Mouse (Mus musculus): Measurements from ENCODE around the gene Stmn3. TPM values are rescaled to one million over a fixed set of nuclear protein-coding genes. Genes with fewer than 3 reads are reported as not detected.

Stmn3 gene
- not detected in 4 replicates for total RNA-seq (2023; ENCODE audit: inconsistent age)

DNA sequence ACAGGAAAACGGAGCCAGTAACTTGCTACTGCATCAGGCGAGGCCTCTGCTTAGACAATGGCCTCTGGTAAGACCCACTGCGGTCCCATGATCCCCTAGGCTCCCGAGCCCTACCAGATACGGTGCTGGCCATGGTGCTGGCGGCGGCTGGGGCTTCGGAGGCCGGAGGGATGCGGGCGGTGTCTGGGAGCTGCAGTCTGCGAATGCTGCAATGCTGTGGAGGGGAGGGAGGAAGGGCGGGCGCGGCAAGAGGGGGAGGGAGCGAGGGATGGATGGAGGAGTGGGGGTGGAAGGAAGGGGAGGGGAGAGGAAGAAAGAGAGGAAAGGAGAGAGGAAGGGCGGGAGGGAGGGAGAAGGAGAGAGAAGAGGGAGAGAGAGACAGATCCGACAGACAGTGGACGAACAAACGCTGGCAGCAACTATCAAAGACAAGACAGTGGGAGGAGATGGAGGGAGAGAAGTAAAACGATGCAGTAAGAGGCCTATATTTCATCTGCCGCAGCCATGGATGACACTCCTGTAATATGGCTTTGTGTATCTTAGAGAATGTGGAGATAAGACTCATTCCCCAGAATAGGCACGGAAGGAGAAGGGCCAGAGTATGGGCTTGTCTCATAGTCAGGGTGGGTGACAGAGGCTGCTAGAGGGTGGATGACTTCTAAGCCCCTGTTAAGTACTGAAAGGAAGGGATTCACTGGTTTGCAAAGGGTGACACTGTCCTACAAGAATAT, at the start of gene Stmn3:
TSS of gene Stmn3 (minus strand) at position 421 of the 731 bp plus-strand sequence.

DNA sequence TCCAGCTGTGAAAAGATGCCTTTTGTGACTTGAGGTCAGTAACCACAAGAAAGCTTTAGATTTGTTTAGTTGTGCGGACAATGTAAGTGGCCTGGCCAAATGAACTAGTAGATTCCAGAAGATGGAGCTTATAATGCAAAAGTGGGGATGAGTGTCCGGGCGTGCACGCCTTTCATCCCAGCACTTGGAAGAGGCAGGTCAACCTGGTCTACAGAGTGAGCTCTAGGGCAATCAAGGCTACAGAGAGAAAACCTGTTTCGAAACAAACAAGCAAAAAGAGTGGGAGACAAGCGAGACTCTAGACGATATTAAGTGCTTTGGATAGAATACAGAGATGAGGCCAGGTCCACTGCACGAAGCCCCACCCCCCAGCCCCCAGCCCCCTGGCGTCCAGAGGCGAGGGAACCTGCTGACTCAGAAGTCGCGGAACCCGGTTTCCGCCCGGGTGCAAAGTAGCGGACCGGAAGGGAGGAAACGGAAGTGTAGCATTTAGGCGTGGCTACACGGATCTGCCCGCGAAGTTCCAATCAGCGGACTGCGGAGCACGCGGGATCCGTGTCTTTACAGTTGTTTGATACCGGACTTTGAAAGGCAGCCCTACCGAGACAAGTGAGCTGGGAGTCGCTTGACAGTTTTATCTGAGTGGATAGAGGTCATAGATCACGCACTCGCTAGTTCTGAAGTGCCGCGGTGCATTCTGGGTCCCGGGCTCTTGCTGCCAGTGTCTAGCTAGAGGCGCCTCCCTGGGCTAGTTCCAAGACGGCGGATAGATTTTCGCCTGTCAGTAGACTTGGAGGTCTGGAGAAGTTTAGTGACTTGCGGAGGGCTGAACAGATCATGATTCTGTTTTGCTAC, 5.2 kb upstream of the Stmn3 start, which contains the start of gene Rtel1:
TSS of gene Rtel1 (plus strand) at position 492 of the 855 bp plus-strand sequence.

GRCm38 (mm10) chr2:181287958-181288350, 26.3 kb downstream of the Stmn3 start, which contains the start of gene Gmeb2:
Gmeb2 (minus strand) TSS chr2:181288035.

Other genes starting within 250 kb of the Stmn3 start
- not detected in 4 replicates for gene Kcnq2, start 179.2 kb downstream of the Stmn3 start, total RNA-seq (2023; ENCODE audit: inconsistent age)
- gene Eef1a2, start 157.5 kb downstream of the Stmn3 start, total RNA-seq (2023; ENCODE audit: inconsistent age), result not detected in 4 replicates
- gene Ppdpf, start 127.3 kb downstream of the Stmn3 start, total RNA-seq (2023; ENCODE audit: inconsistent age), result 186 to 195 TPM (median 191 TPM) in 4 replicates
- gene Ptk6, start 111.7 kb downstream of the Stmn3 start, total RNA-seq (2023; ENCODE audit: inconsistent age), result 0.16 to 0.42 TPM (median 0.30 TPM) in 3 of 4 replicates, not detected in the other
- gene Srms, start 101.3 kb downstream of the Stmn3 start, total RNA-seq (2023; ENCODE audit: inconsistent age), result 1.6 to 3.2 TPM (median 2.6 TPM) in 4 replicates
- gene Fndc11, start 94.5 kb downstream of the Stmn3 start, total RNA-seq (2023; ENCODE audit: inconsistent age), result 0.45 to 1.2 TPM (median 0.86 TPM) in 3 of 4 replicates, not detected in the other
- gene Helz2, start 72.5 kb downstream of the Stmn3 start, total RNA-seq (2023; ENCODE audit: inconsistent age), result 330 to 405 TPM (median 363 TPM) in 4 replicates
- gene Gmeb2, start 26.5 kb downstream of the Stmn3 start, total RNA-seq (2023; ENCODE audit: inconsistent age), result 54.4 to 67.7 TPM (median 58.3 TPM) in 4 replicates
- gene Rtel1, start 5.2 kb upstream of the Stmn3 start, total RNA-seq (2023; ENCODE audit: inconsistent age), result 100 to 125 TPM (median 112 TPM) in 4 replicates
- 66.0 to 80.8 TPM (median 75.7 TPM) in 4 replicates for gene Zgpat, start 50.4 kb upstream of the Stmn3 start, total RNA-seq (2023; ENCODE audit: inconsistent age)
- 88.0 to 95.4 TPM (median 92.8 TPM) in 4 replicates for gene Arfrp1, start 50.9 kb upstream of the Stmn3 start, total RNA-seq (2023; ENCODE audit: inconsistent age)
- gene Lime1, start 65.6 kb upstream of the Stmn3 start, total RNA-seq (2023; ENCODE audit: inconsistent age), result 57.8 to 65.4 TPM (median 60.3 TPM) in 4 replicates
- gene Zbtb46, start 144.9 kb upstream of the Stmn3 start, total RNA-seq (2023; ENCODE audit: inconsistent age), result 0.29 to 1.3 TPM (median 0.69 TPM) in 4 replicates
- gene Abhd16b, start 178.7 kb upstream of the Stmn3 start, total RNA-seq (2023; ENCODE audit: inconsistent age), result not detected in 4 replicates
- gene Tpd52l2, start 182.6 kb upstream of the Stmn3 start, total RNA-seq (2023; ENCODE audit: inconsistent age), result 79.5 to 84.3 TPM (median 80.4 TPM) in 4 replicates
- gene Dnajc5, start 206.0 kb upstream of the Stmn3 start, total RNA-seq (2023; ENCODE audit: inconsistent age), result 112 to 128 TPM (median 117 TPM) in 4 replicates

Measured in B cell, adult (primary cell).